Mouse (Mus musculus): Measurements from ENCODE around the gene Rpia.
"Not testable (repeated sequence)": the region's sequence is repeated elsewhere in the genome, so short reads cannot be mapped to it uniquely, and the experiment has no call there.

The Rpia gene

GRCm38 (mm10) chr6:70791824-70792535, at the start of gene Rpia:
Rpia (minus strand) TSS chr6:70792232.
- DNase-seq, result peak; percentile 96 to 97

GRCm38 (mm10) chr6:70840281-70840680, 48.2 kb upstream of the Rpia start:
- no peak for DNase-seq

- DNase-seq, result no peak
Observed at GRCm38 (mm10) chr6:70838532-70838931, 46.5 kb upstream of the Rpia start.

GRCm38 (mm10) chr6:70837297-70837696, 45.3 kb upstream of the Rpia start:
- DNase-seq, result no peak

- DNase-seq, result no peak
Observed at GRCm38 (mm10) chr6:70831179-70831839, 39.3 kb upstream of the Rpia start.

- DNase-seq, result no peak
Observed at GRCm38 (mm10) chr6:70830552-70830951, 38.5 kb upstream of the Rpia start.

GRCm38 (mm10) chr6:70829451-70829850, 37.4 kb upstream of the Rpia start:
- no peak for DNase-seq

GRCm38 (mm10) chr6:70824987-70825337, 32.9 kb upstream of the Rpia start:
- DNase-seq, result no peak

- peak; percentile 59 to 60 for DNase-seq
Observed at GRCm38 (mm10) chr6:70824085-70824986, 32.3 kb upstream of the Rpia start.

GRCm38 (mm10) chr6:70823277-70823676, 31.2 kb upstream of the Rpia start:
- DNase-seq, result not testable (repeated sequence)

- no peak for DNase-seq
Observed at GRCm38 (mm10) chr6:70822386-70822910, 30.4 kb upstream of the Rpia start.

GRCm38 (mm10) chr6:70821566-70821965, 29.5 kb upstream of the Rpia start:
- no peak for DNase-seq

- no peak for DNase-seq
Observed at GRCm38 (mm10) chr6:70815471-70815870, 23.4 kb upstream of the Rpia start.

- DNase-seq, result no peak
Observed at GRCm38 (mm10) chr6:70814629-70814950, 22.6 kb upstream of the Rpia start.

- peak; percentile 50 to 70 for DNase-seq
Observed at GRCm38 (mm10) chr6:70813921-70814628, 22.0 kb upstream of the Rpia start.

- DNase-seq, result no peak
Observed at GRCm38 (mm10) chr6:70812526-70812895, 20.5 kb upstream of the Rpia start.

- peak; percentile 69 to 86 for DNase-seq
Observed at GRCm38 (mm10) chr6:70811557-70812525, 19.8 kb upstream of the Rpia start.

GRCm38 (mm10) chr6:70810524-70810923, 18.5 kb upstream of the Rpia start:
- DNase-seq, result no peak

GRCm38 (mm10) chr6:70806514-70806912, 14.5 kb upstream of the Rpia start:
- DNase-seq, result no peak

- DNase-seq, result peak; percentile 26 to 64
Observed at GRCm38 (mm10) chr6:70805820-70806513, 13.9 kb upstream of the Rpia start.

- peak; percentile 18 to 58 for DNase-seq
Observed at GRCm38 (mm10) chr6:70805267-70805666, 13.2 kb upstream of the Rpia start.

Measured in spleen, adult 18-20 months (tissue).